Mouse (Mus musculus): ENCODE results near the gene Etv6.

DNA sequence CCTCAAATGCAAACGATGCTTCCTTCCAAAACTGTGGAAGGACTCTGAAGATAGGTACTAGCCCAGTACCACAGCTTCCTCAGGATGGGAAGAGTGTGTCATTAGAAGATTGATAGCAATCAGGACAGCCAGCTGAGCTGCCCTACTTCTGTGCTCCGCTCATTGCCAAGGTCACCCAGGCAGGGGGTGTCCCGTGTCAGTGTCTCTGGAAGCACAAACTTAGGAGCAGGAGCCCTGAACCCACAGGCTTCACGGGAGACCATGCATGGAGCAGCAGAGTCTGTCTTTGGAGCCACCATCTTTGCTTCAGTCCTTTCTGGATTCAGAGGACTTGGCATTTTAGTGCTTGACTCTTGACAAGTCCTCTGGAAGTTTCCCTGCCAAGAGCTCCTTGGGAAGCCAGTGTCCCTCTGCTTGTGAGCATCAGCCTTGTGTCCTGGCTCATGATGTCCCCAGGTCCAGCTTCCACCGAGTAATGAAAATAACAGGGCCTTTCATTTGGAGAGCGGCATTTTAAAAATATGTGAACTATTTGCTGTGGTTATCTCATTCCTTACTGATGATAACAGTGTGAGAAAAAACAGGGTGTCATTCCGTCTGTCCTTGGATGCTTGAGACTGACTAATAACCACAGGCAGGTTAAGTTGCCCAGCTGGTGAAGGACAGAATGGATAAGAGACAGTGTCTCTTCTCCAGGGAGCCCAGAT is 54.3 kb downstream of the Etv6 start:
- no peak for TF ChIP-seq CTCF (IDR thresholded peaks at IDR 0.05; ENCODE audit: low read depth)
- no peak for TF ChIP-seq EP300 (IDR thresholded peaks at IDR 0.05; ENCODE audit: low read depth)
